Mouse (Mus musculus) retina, postnatal 1 day (tissue): ENCODE measurements at regions not wholly inside any gene's neighbourhood (a gene's known extent, or its start where the extent isn't known, plus 50 kb on each side); places are given as distances from the start of the nearest gene placed in this dataset.
"Not testable (repeated sequence)": the region's sequence is repeated elsewhere in the genome, so short reads cannot be mapped to it uniquely, and the experiment has no call there.

Experiments
- DNase-seq: peaks from one replicate; pipeline ENCODE4 v3.0.0-alpha.2; 2012

- no peak for DNase-seq
Measured at GRCm38 (mm10) chr3:155662280-155662679, 569.0 kb downstream of the Lrriq3 start.

GRCm38 (mm10) chr3:155672558-155672957 is 579.3 kb downstream of the Lrriq3 start:
- peak; percentile 70 for DNase-seq

- no peak for DNase-seq
Measured at GRCm38 (mm10) chr3:155680200-155680599, 587.0 kb downstream of the Lrriq3 start.

GRCm38 (mm10) chr3:155682921-155683813 is 589.9 kb downstream of the Lrriq3 start:
- peak; percentile 72 for DNase-seq

- peak; percentile 20 for DNase-seq
Measured at GRCm38 (mm10) chr3:155688358-155688757, 595.1 kb downstream of the Lrriq3 start.

GRCm38 (mm10) chr3:155723011-155723510 is 629.8 kb downstream of the Lrriq3 start:
- peak; percentile 62 for DNase-seq

- peak; percentile 64 for DNase-seq
Measured at GRCm38 (mm10) chr3:155742421-155742820, 649.2 kb downstream of the Lrriq3 start.

GRCm38 (mm10) chr3:155746601-155747000 is 653.4 kb downstream of the Lrriq3 start:
- not testable (repeated sequence) for DNase-seq

- DNase-seq = no peak
Measured at GRCm38 (mm10) chr3:155747511-155747910, 654.3 kb downstream of the Lrriq3 start.

GRCm38 (mm10) chr3:155757285-155757684 is 664.1 kb downstream of the Lrriq3 start:
- no peak for DNase-seq

GRCm38 (mm10) chr3:155776019-155776418 is 682.8 kb downstream of the Lrriq3 start:
- no peak for DNase-seq

- no peak for DNase-seq
Measured at GRCm38 (mm10) chr3:155777025-155777424, 683.8 kb downstream of the Lrriq3 start.

- no peak for DNase-seq
Measured at GRCm38 (mm10) chr3:155815693-155816092, 722.5 kb downstream of the Lrriq3 start.

GRCm38 (mm10) chr3:155824863-155825262 is 731.6 kb downstream of the Lrriq3 start:
- no peak for DNase-seq

- DNase-seq = no peak
Measured at GRCm38 (mm10) chr3:155866286-155866685, 695.3 kb upstream of the Negr1 start.

GRCm38 (mm10) chr3:155875696-155876095 is 685.9 kb upstream of the Negr1 start:
- no peak for DNase-seq

GRCm38 (mm10) chr3:155878401-155878800 is 683.2 kb upstream of the Negr1 start:
- DNase-seq = no peak

- no peak for DNase-seq
Measured at GRCm38 (mm10) chr3:155880722-155881121, 680.9 kb upstream of the Negr1 start.

- DNase-seq = no peak
Measured at GRCm38 (mm10) chr3:155915981-155916380, 645.6 kb upstream of the Negr1 start.

GRCm38 (mm10) chr3:155942896-155943295 is 618.7 kb upstream of the Negr1 start:
- DNase-seq = no peak

GRCm38 (mm10) chr3:155944042-155944735 is 617.4 kb upstream of the Negr1 start:
- DNase-seq = no peak

GRCm38 (mm10) chr3:155945188-155945587 is 616.4 kb upstream of the Negr1 start:
- DNase-seq = no peak

- peak; percentile 14 for DNase-seq
Measured at GRCm38 (mm10) chr3:155962496-155962895, 599.1 kb upstream of the Negr1 start.

GRCm38 (mm10) chr3:155979636-155980035 is 582.0 kb upstream of the Negr1 start:
- DNase-seq = no peak
